Mouse (Mus musculus) liver, embryonic 13.5 days (tissue): ENCODE results near the gene Foxp1. TPM values are rescaled to one million over a fixed set of nuclear protein-coding genes. Genes with fewer than 3 reads are reported as not detected.

Experiments used
- ATAC-seq: fragments of 200-750 bp; cut with Nextera tagmentation; 2 replicates; pipeline ENCODE4 v1.8.0; 2017; ENCODE audit warnings: low read depth, mild to moderate bottlenecking, moderate number of reproducible peaks, moderate library complexity
- DNase-seq: peaks from one replicate; pipeline ENCODE4 v3.0.0; 2022
- H3K27ac ChIP-seq: fragments of 300-500 bp; sonication (generic); 2 replicates; pipeline ENCODE4 v1.5.1; 2015; ENCODE audit warnings: moderate library complexity, mild to moderate bottlenecking, inconsistent platforms
- H3K27me3 ChIP-seq: fragments of 300-500 bp; sonication (generic); 2 replicates; pipeline ENCODE4 v1.6.1; 2015; ENCODE audit warnings: mild to moderate bottlenecking, inconsistent platforms
- H3K36me3 ChIP-seq: fragments of 300-500 bp; sonication (generic); 2 replicates; pipeline ENCODE4 v1.6.1; 2015; ENCODE audit warnings: mild to moderate bottlenecking, inconsistent platforms
- H3K4me1 ChIP-seq: fragments of 300-500 bp; sonication (generic); replicated peaks from 2 replicates; pipeline ENCODE4 v1.6.1; 2015; ENCODE audit warnings: inconsistent platforms
- H3K4me2 ChIP-seq: fragments of 300-500 bp; sonication (generic); 2 replicates; pipeline ENCODE4 v1.6.1; 2015; ENCODE audit warnings: inconsistent platforms, mild to moderate bottlenecking, moderate library complexity
- H3K4me3 ChIP-seq: fragments of 300-500 bp; sonication (generic); replicated peaks from 2 replicates; pipeline ENCODE4 v1.5.1; 2015; ENCODE audit warnings: mild to moderate bottlenecking, inconsistent platforms
- H3K9ac ChIP-seq: fragments of 300-500 bp; sonication (generic); 2 replicates; pipeline ENCODE4 v1.6.1; 2015; ENCODE audit warnings: mild to moderate bottlenecking, inconsistent platforms
- H3K9me3 ChIP-seq: fragments of 300-500 bp; sonication (generic); replicated peaks from 2 replicates; pipeline ENCODE4 v1.6.1; 2016; ENCODE audit warnings: inconsistent platforms
- WGBS: fragments of 180-500 bp; shearing (Covaris S2); methylation state at CpG from one replicate; pipeline ENCODE4 v1.1.7; 2015; ENCODE audit not compliant: insufficient replicate concordance; 5-methylcytosine and 5-hydroxymethylcytosine counted together
- polyA plus RNA-seq: library from polyadenylated mRNA; unstranded; fragments of >200 nt; fragmentation: Nextera tagmentation; extraction: Ambion mirVana; gene quantifications from 2 replicates; pipeline ENCODE4 v1.2.1, GENCODE M21; 2015

Gene Foxp1
- polyA plus RNA-seq, 1 experiment from 2014 or later = 14.2 TPM

DNA sequence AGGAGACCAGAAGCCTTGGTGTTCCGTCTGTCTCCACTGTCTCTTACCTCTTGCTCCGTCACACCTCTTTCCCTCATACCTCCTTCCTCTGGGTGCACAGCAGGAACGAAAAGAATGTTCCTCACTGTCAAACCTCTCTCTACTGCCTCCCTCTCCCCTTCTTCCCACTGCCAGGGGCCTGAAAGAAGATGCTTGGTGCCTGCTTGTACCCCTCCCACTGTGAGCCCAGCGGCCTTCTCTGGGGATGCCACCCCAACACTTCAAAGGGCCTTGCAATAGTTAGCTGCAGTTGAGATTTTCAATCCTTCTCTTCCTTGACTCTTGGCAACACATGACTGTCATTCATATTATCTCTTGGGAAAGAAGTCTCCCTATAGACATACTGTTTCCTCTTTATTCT, 339.7 kb downstream of the Foxp1 start:
- H3K27me3 ChIP-seq = no peaks in the 10 kb centered on the region
- no peak overlapping the region for H3K27ac ChIP-seq
- no peak overlapping the region for H3K4me2 ChIP-seq
- WGBS = 79% methylated on average over 4 of the region's 4 CpGs
- DNase-seq (no peak), ATAC-seq (no peak)
- H3K36me3 ChIP-seq = no peaks in the 10 kb centered on the region
- H3K9me3 ChIP-seq = no peaks in the 10 kb centered on the region
- no peak overlapping the region for H3K9ac ChIP-seq
- H3K4me3 ChIP-seq = no peak overlapping the region
- peaks cover 13% of the 10 kb centered on the region; the same call in 1 of the 2 replicates for H3K4me1 ChIP-seq

GRCm38 (mm10) chr6:99176216-99176615, 346.3 kb downstream of the Foxp1 start:
- no peak for DNase-seq
- Histone ChIP-seq H3K4me2 (no peak overlapping the region), H3K27ac (no peak overlapping the region), H3K4me1 (peaks cover 35% of the 10 kb centered on the region), H3K9ac (no peak overlapping the region), H3K9me3 (no peaks in the 10 kb centered on the region), H3K27me3 (no peaks in the 10 kb centered on the region), H3K4me3 (no peak overlapping the region), H3K36me3 (no peaks in the 10 kb centered on the region)
- WGBS = 76% methylated on average over 3 of the region's 3 CpGs
- no peak for ATAC-seq

GRCm38 (mm10) chr6:99175377-99175776, 347.1 kb downstream of the Foxp1 start:
- no peak for DNase-seq
- H3K36me3 ChIP-seq = no peaks in the 10 kb centered on the region
- H3K9me3 ChIP-seq = no peaks in the 10 kb centered on the region
- no peaks in the 10 kb centered on the region for H3K27me3 ChIP-seq
- H3K9ac ChIP-seq = no peak overlapping the region
- H3K4me2 ChIP-seq = no peak overlapping the region
- peak overlapping the region; percentile 34 for H3K27ac ChIP-seq
- peaks cover 35% of the 10 kb centered on the region for H3K4me1 ChIP-seq
- WGBS = 63% methylated on average over 5 of the region's 5 CpGs
- no peak overlapping the region for H3K4me3 ChIP-seq
- peak; percentile 47; the same call in 1 of the 2 replicates for ATAC-seq

DNA sequence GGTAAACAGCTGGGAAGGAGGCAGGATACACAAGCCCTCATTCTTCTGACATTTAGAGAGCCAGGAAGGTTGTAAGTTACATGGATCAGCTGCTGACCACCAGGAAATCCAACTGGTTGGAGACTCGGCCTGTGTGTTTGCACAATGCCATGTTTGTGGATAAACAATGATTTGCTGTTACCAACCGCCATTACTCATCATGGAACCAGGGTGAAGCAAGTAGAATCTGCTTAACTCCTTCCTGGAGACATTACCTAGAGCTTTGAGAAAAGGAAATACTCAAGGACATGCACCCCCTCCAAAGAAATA, 348.7 kb downstream of the Foxp1 start:
- Histone ChIP-seq H3K27me3 (no peaks in the 10 kb centered on the region), H3K4me3 (no peak overlapping the region), H3K27ac (peak overlapping the region; percentile 73; the same call in 1 of the 2 replicates), H3K4me1 (peaks cover 35% of the 10 kb centered on the region), H3K9ac (no peak overlapping the region), H3K4me2 (peak overlapping the region; percentile 37; the same call in 1 of the 2 replicates), H3K9me3 (no peaks in the 10 kb centered on the region), H3K36me3 (no peaks in the 10 kb centered on the region)
- no peak for DNase-seq
- ATAC-seq = no peak
- WGBS = 55% methylated on average over 2 of the region's 2 CpGs

- H3K4me3 ChIP-seq = peak overlapping the region; percentile 7
- H3K27me3 ChIP-seq = no peaks in the 10 kb centered on the region
- no peaks in the 10 kb centered on the region for H3K9me3 ChIP-seq
- 0 out of 2 replicates have a peak overlapping the region, but pooled peaks have one; percentile 4 for H3K9ac ChIP-seq
- peaks cover 35% of the 10 kb centered on the region for H3K4me1 ChIP-seq
- H3K4me2 ChIP-seq = peak overlapping the region; percentile 37
- DNase-seq (no peak), ATAC-seq (peak; percentile 43)
- H3K36me3 ChIP-seq = no peaks in the 10 kb centered on the region
- H3K27ac ChIP-seq = peak overlapping the region; percentile 73
- WGBS = 47% methylated on average over 14 of the region's 14 CpGs
These were observed 349.2 kb downstream of the Foxp1 start for GRCm38 (mm10) chr6:99173066-99173901.

DNA sequence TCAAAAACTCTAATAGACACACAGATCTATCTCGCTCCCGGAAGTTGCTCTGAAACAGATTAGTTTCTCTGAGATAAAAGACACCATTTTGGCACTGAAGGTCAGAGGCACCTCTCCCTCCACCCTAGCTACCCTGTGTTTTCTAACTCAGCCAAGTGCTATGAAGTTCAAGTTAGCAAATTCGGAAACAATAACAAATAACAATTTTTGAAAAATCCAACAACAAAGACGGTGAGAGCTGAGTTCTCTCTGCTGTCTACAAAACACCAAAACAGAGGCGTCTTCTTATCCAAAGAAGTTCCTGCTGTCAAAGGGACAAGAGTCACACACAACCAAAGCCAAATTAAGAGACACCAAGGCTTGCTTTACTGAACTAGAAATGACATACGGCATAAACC, 349.9 kb downstream of the Foxp1 start:
- no peak for ATAC-seq
- no peaks in the 10 kb centered on the region for H3K36me3 ChIP-seq

DNA sequence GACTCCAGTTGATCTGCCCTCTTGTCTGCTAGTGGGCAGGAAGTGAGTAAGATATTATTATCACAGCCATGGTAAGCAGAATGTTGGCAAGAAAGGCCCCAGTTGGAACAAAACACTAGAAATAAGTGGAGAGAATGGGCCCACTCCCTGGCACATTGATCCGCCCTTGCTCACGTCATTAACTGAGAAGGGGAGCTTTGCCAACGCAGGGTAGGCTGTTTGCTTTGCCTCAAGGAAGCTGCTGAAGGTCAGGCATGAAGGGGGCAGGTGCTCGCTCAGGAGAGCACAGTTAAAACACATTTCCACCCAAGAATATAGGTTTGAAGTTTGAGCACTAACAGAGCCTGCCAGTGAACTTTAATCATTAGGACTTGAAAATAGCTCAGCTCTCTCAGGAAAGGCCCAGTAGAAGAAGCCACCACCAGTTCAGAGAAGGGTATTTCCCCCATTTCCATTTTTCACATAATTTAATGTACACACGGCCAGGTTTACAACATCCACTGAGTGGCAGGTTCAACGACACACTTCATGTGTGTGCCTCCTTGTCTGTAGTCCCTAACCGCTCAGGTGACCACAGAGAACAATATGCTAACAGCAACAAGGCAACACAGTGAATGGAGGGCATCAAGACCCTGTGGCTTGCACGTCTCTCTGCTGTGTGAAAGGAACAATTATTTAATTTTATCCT, 350.5 kb downstream of the Foxp1 start:
- ATAC-seq = no peak
- peak overlapping the region; percentile 73; the same call in 1 of the 2 replicates for H3K27ac ChIP-seq
- H3K9me3 ChIP-seq = no peaks in the 10 kb centered on the region
- H3K27me3 ChIP-seq = no peaks in the 10 kb centered on the region
- DNase-seq = no peak
- peaks cover 35% of the 10 kb centered on the region for H3K4me1 ChIP-seq
- no peaks in the 10 kb centered on the region for H3K36me3 ChIP-seq
- WGBS = 48% methylated on average over 8 of the region's 8 CpGs
- H3K9ac ChIP-seq = no peak overlapping the region
- no peak overlapping the region for H3K4me3 ChIP-seq
- peak overlapping the region; percentile 37 for H3K4me2 ChIP-seq

More for the DNA sequence above, 349.9 kb downstream of the Foxp1 start:
- H3K4me3 ChIP-seq = 0 out of 2 replicates have a peak overlapping the region, but pooled peaks have one; percentile 7
- peak overlapping the region; percentile 73 for H3K27ac ChIP-seq
- peaks cover 35% of the 10 kb centered on the region for H3K4me1 ChIP-seq
- no peak overlapping the region for H3K9ac ChIP-seq
- no peaks in the 10 kb centered on the region for H3K9me3 ChIP-seq
- 51% methylated on average over 6 of the region's 6 CpGs for WGBS
- no peak for DNase-seq
- no peaks in the 10 kb centered on the region for H3K27me3 ChIP-seq
- peak overlapping the region; percentile 37 for H3K4me2 ChIP-seq

- ATAC-seq (no peak), DNase-seq (no peak)
- peaks cover 35% of the 10 kb centered on the region for H3K4me1 ChIP-seq
- WGBS = 50% methylated on average over 6 of the region's 6 CpGs
- H3K9ac ChIP-seq = no peak overlapping the region
- no peak overlapping the region for H3K4me2 ChIP-seq
- H3K9me3 ChIP-seq = no peaks in the 10 kb centered on the region
- H3K36me3 ChIP-seq = no peaks in the 10 kb centered on the region
- no peak overlapping the region for H3K27ac ChIP-seq
- no peak overlapping the region for H3K4me3 ChIP-seq
- no peaks in the 10 kb centered on the region for H3K27me3 ChIP-seq
These were observed 351.2 kb downstream of the Foxp1 start for GRCm38 (mm10) chr6:99171281-99171825.

DNA sequence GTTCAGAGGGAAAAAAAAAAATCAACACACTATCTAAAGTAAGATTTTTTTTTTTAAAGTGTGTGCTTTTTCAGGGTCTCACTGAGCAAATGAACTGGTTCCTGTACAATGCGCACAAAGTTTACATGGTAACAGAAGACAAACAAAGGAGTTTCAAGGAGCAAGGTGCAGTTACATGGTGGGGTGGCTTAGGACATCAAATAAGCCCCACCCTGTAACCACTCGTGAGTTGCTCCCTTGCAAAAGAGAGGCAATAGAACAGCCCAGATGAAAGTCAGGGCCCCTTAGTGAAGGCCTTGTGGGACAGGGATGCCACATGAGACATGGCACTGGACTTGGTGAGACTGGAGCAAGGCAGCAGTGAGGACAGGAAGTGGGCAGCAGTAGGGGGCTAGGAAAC, 353.8 kb downstream of the Foxp1 start:
- Histone ChIP-seq H3K27me3 (no peaks in the 10 kb centered on the region), H3K9ac (no peak overlapping the region), H3K36me3 (no peaks in the 10 kb centered on the region), H3K9me3 (no peaks in the 10 kb centered on the region), H3K4me3 (no peak overlapping the region), H3K27ac (0 out of 2 replicates have a peak overlapping the region, but pooled peaks have one; percentile 6), H3K4me1 (peaks cover 25% of the 10 kb centered on the region), H3K4me2 (no peak overlapping the region)
- WGBS = 52% methylated on average over 2 of the region's 2 CpGs
- ATAC-seq = no peak
- DNase-seq = no peak

- Histone ChIP-seq H3K27me3 (no peaks in the 10 kb centered on the region), H3K36me3 (no peaks in the 10 kb centered on the region), H3K4me2 (no peak overlapping the region), H3K27ac (no peak overlapping the region), H3K9ac (no peak overlapping the region), H3K4me1 (peaks cover 9% of the 10 kb centered on the region), H3K9me3 (no peaks in the 10 kb centered on the region), H3K4me3 (no peak overlapping the region)
- ATAC-seq = no peak
- DNase-seq = no peak
- WGBS = 60% methylated on average over 8 of the region's 8 CpGs
These were observed 355.5 kb downstream of the Foxp1 start for GRCm38 (mm10) chr6:99167001-99167400.

- Histone ChIP-seq H3K4me2 (no peak overlapping the region), H3K27me3 (no peaks in the 10 kb centered on the region), H3K27ac (no peak overlapping the region), H3K4me1 (peaks cover under 1% of the 10 kb centered on the region), H3K9me3 (no peaks in the 10 kb centered on the region), H3K36me3 (no peaks in the 10 kb centered on the region), H3K9ac (no peak overlapping the region), H3K4me3 (no peak overlapping the region)
- DNase-seq = no peak
- 67% methylated on average over 4 of the region's 4 CpGs for WGBS
- no peak for ATAC-seq
These were observed 356.4 kb downstream of the Foxp1 start for GRCm38 (mm10) chr6:99166169-99166568.
